Mouse (Mus musculus) liver, embryonic 14.5 days (tissue): ENCODE measurements around the gene Prex1. TPM values are rescaled to one million over a fixed set of nuclear protein-coding genes. Genes with fewer than 3 reads are reported as not detected.

Experiments used
- ATAC-seq: fragments of 200-750 bp; cut with Nextera tagmentation; 2 replicates; pipeline ENCODE4 v1.8.0; 2017; ENCODE audit warnings: moderate number of reproducible peaks, mild to moderate bottlenecking, moderate library complexity; ENCODE audit not compliant: insufficient read depth
- DNase-seq, 3 experiments: peaks; one replicate each; pipeline ENCODE4 v3.0.0-alpha.2; 2012 to 2013; ENCODE audit warnings: low read depth in 3 of 3, low spot score in 3 of 3
- H3K27ac ChIP-seq: fragments of 300-500 bp; sonication (generic); 2 replicates; pipeline ENCODE4 v1.5.1; 2014; ENCODE audit warnings: moderate library complexity, mild to moderate bottlenecking, control low read depth, inconsistent platforms
- H3K27me3 ChIP-seq: fragments of 300-500 bp; sonication (generic); 2 replicates; pipeline ENCODE4 v1.6.1; 2014; ENCODE audit warnings: mild to moderate bottlenecking, low read length, moderate library complexity; ENCODE audit not compliant: control insufficient read depth, insufficient read depth
- H3K36me3 ChIP-seq: fragments of 300-500 bp; sonication (generic); replicated peaks from 2 replicates; pipeline ENCODE4 v1.6.1; 2014; ENCODE audit warnings: low read depth; ENCODE audit not compliant: control insufficient read depth, insufficient read depth
- H3K4me1 ChIP-seq, 2 experiments: fragments of 200-500 bp in 1 of 2; fragments of 300-500 bp in 1 of 2; sonication (generic) in 1 of 2; replicated peaks; 2 replicates each; pipeline ENCODE4 v1.6.1; 2012 to 2014; ENCODE audit warnings: antibody characterized with exemption in 1 of 2, inconsistent platforms in 1 of 2, low read length in 1 of 2; ENCODE audit not compliant: control insufficient read depth in 2 of 2, insufficient read depth in 2 of 2
- H3K4me2 ChIP-seq: fragments of 300-500 bp; sonication (generic); 2 replicates; pipeline ENCODE4 v1.6.1; 2014; ENCODE audit warnings: low read depth, mild to moderate bottlenecking, control low read depth, moderate library complexity
- H3K4me3 ChIP-seq, 2 experiments: fragments of 200-500 bp in 1 of 2; fragments of 300-500 bp in 1 of 2; sonication (generic) in 1 of 2; 2 replicates each; pipeline ENCODE4 v1.5.1; 2012 to 2014; ENCODE audit warnings: low read depth in 2 of 2, low read length in 2 of 2, mild to moderate bottlenecking in 2 of 2, control low read depth in 1 of 2, inconsistent platforms in 1 of 2, moderate library complexity in 1 of 2; ENCODE audit not compliant: insufficient read depth in 1 of 2
- H3K9ac ChIP-seq: fragments of 300-500 bp; sonication (generic); replicated peaks from 2 replicates; pipeline ENCODE4 v1.6.1; 2014; ENCODE audit warnings: mild to moderate bottlenecking, control low read depth, moderate library complexity
- H3K9me3 ChIP-seq: fragments of 300-500 bp; sonication (generic); 2 replicates; pipeline ENCODE4 v1.6.1; 2016; ENCODE audit warnings: low read length, mixed read lengths; ENCODE audit not compliant: control insufficient read depth
- CTCF ChIP-seq: IDR thresholded peaks from 2 replicates; pipeline ENCODE4 v1.5.1; 2016; ENCODE audit warnings: antibody characterized with exemption, low read depth, control low read depth
- EP300 ChIP-seq: IDR thresholded peaks from 2 replicates; pipeline ENCODE4 v1.6.1; 2016; ENCODE audit warnings: antibody characterized with exemption, low read depth
- WGBS: fragments of 180-500 bp; shearing (Covaris S2); extraction: QIAGEN DNeasy Blood & Tissue Kit; methylation state at CpG from one replicate; pipeline ENCODE4 v1.1.7; 2014; ENCODE audit not compliant: insufficient replicate concordance; 5-methylcytosine and 5-hydroxymethylcytosine counted together
- polyA plus RNA-seq, 2 experiments: library from polyadenylated mRNA; depleted of rRNA in 1 of 2; stranded (reverse) in 1 of 2; unstranded in 1 of 2; fragments of >200 nt; fragmentation: Nextera tagmentation in 1 of 2; extraction: Ambion mirVana in 1 of 2; gene quantifications; 2 replicates each; pipeline versions ENCODE4 v1.2.1 to v1.2.3; 2012 to 2014

Prex1 gene
- polyA plus RNA-seq, 2 experiments = 9.2 to 10.0 TPM

DNA sequence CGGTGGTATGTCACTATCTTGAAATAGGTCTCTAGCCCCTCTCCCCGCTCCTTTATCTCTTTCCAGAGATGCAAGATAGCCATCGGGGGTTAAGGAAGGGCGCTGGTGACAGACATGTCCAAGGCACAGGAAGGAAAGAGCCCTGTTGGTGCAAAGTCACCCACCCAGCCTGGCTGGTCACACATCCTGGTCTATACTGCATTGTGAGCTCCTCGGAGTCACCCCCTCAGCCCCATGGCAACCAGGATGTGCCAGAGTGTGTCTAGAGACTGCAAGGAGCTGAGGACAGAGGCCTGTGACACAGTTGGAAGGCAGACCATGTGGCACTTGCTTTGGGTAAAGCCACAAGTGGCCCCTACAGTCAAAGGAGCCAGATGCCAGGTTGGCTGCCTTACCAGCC, 94.4 kb downstream of the Prex1 start:
- WGBS = 37% methylated on average over 5 of the region's 5 CpGs

DNA sequence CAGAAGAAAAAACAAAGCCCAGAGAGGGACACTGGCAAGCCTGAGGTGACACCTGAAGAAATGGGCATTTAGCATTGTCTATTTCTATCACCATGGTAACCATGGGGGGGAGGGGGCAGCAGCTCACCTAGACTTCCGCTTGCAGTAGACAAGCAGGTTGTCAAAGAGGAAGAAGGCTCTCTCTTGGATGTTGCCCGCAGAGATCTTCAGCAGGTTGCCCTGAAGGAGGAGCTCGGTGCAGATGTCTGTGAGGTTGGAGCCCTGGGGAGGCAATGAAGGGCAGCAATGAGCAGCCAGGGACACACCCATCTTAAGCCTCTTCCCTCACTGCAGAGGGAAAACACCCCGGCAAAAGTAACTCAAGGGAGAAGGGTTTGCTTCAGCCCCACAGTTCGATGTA, 95.9 kb downstream of the Prex1 start:
- Histone ChIP-seq H3K4me2 (no peak overlapping the region), H3K9ac (no peak overlapping the region), H3K4me1 (peaks cover 0 to 13% of the 10 kb centered on the region in 2 experiments; a peak in 2 of 4 replicates), H3K27me3 (no peaks in the 10 kb centered on the region), H3K4me3 (no peak overlapping the region), H3K9me3 (no peaks in the 10 kb centered on the region), H3K36me3 (no peaks in the 10 kb centered on the region; the same call in 1 of the 2 replicates), H3K27ac (no peak overlapping the region)
- WGBS = 79% methylated on average over 5 of the region's 5 CpGs
- TF ChIP-seq EP300 (no peak), CTCF (no peak)
- no peak for DNase-seq
- no peak for ATAC-seq

More for the DNA sequence above, 94.4 kb downstream of the Prex1 start:
- peaks cover 0 to 15% of the 10 kb centered on the region in 2 experiments; a peak in 2 of 4 replicates for H3K4me1 ChIP-seq
- TF ChIP-seq CTCF (no peak), EP300 (no peak)
- no peaks in the 10 kb centered on the region; the same call in 1 of the 2 replicates for H3K36me3 ChIP-seq
- ATAC-seq (no peak), DNase-seq (no peak)
- H3K27me3 ChIP-seq = no peaks in the 10 kb centered on the region
- no peak overlapping the region for H3K4me2 ChIP-seq
- no peak overlapping the region for H3K27ac ChIP-seq
- H3K4me3 ChIP-seq = no peak overlapping the region
- no peak overlapping the region for H3K9ac ChIP-seq
- no peaks in the 10 kb centered on the region for H3K9me3 ChIP-seq

DNA sequence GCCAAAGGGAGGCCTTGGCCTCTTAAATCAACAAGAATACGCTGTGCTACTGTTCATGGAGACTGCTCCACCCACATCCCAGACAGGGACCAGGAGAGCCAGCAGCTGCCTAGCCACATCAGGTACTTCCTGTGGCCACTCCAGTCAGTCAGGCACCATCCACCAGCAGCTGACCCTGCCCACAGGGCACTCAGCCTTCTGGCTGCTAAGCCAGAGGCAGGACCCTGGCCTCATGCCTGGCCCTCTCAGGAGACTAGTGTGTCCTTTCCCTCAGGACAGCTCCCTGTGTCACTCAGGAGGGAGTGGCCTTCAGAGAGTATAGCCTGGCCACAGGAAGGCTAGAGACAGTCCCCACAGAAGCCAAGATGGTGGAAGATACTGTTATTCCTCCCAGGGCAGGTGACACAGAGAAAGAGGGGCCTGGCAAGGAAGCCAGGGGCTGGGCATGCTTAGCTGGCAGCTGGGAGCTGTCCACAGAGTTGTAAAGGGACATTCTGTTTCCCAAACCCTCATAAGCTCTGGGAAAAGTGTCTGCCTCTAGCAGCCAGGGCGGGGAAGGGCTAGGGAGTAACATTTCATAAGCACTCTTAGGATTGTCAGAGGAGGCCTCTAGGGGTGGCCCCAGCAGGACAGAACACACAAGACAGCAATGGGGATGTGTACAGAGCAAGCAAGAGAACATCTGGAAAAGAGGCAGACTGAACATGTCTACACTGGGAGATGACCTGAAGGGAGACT, 98.1 kb downstream of the Prex1 start:
- Histone ChIP-seq H3K27ac (no peak overlapping the region), H3K27me3 (no peaks in the 10 kb centered on the region), H3K9me3 (no peaks in the 10 kb centered on the region), H3K9ac (no peak overlapping the region), H3K4me1 (peaks cover 0 to 8% of the 10 kb centered on the region in 2 experiments; a peak in 2 of 4 replicates), H3K36me3 (no peaks in the 10 kb centered on the region; the same call in 1 of the 2 replicates), H3K4me3 (no peak overlapping the region), H3K4me2 (no peak overlapping the region)
- TF ChIP-seq EP300 (no peak), CTCF (no peak)
- ATAC-seq = no peak
- WGBS = 74% methylated on average over 2 of the region's 2 CpGs
- DNase-seq = no peak

DNA sequence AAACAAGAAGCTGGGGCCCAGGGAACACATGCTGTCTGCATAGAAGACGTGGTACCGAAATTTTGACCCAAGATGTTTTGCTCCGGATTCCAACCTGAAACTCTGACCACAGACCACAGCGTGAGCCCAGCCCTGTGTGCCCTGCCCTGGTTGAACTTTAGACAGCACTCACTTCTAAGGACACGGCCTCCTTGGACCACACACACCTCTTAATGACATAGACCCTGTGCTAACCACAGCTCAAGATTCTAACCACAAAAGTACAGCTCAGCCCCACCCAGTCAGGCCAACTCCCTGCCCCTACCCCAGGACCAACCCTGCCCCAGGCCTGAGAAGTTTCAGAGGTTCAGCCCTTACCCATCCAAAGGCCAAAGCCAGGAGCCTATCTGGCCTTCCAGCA, 103.4 kb downstream of the Prex1 start:
- no peak for DNase-seq
- H3K4me3 ChIP-seq = no peak overlapping the region
- WGBS = 41% methylated on average over 5 of the region's 5 CpGs
- no peaks in the 10 kb centered on the region for H3K9me3 ChIP-seq
- no peaks in the 10 kb centered on the region for H3K4me1 ChIP-seq
- ATAC-seq = no peak
- H3K27me3 ChIP-seq = no peaks in the 10 kb centered on the region
- H3K9ac ChIP-seq = no peak overlapping the region
- no peak overlapping the region for H3K4me2 ChIP-seq
- no peak overlapping the region for H3K27ac ChIP-seq
- TF ChIP-seq EP300 (no peak), CTCF (no peak)
- H3K36me3 ChIP-seq = no peaks in the 10 kb centered on the region

DNA sequence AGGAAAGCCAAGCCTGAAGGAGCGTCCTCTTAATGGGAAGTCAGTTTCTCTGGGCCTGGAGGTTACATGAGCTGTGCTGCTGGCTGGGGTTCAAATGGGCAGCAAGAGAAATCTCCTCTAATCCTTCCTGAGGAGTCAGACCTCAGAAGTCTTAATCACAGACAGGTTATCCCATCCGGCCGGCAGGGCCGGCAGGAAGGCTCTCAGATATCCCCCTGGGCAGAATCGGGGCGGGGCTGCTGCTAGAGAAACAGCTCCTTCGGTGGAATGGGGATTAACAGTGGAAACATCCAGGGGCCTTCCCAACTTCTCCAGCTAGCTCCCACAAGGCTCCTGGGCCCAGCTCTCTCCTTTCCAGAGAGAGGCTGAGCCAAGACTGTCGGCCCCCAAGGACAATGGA, 105.1 kb downstream of the Prex1 start:
- no peak for TF ChIP-seq EP300
- TF ChIP-seq CTCF = no peak
- WGBS = 68% methylated on average over 8 of the region's 8 CpGs
- H3K27ac ChIP-seq = no peak overlapping the region

More for the DNA sequence above, 105.1 kb downstream of the Prex1 start:
- no peaks in the 10 kb centered on the region for H3K4me1 ChIP-seq
- DNase-seq (no peak), ATAC-seq (no peak)
- no peaks in the 10 kb centered on the region for H3K9me3 ChIP-seq
- H3K27me3 ChIP-seq = no peaks in the 10 kb centered on the region
- H3K9ac ChIP-seq = no peak overlapping the region
- no peak overlapping the region for H3K4me3 ChIP-seq
- no peaks in the 10 kb centered on the region for H3K36me3 ChIP-seq
- H3K4me2 ChIP-seq = no peak overlapping the region
